Mouse (Mus musculus): ENCODE measurements around the gene Gm11034. TPM values are rescaled to one million over a fixed set of nuclear protein-coding genes. Genes with fewer than 3 reads are reported as not detected.

The Gm11034 gene
- total and polyA plus RNA-seq, 2 experiments from 2014 or later, result not detected

DNA sequence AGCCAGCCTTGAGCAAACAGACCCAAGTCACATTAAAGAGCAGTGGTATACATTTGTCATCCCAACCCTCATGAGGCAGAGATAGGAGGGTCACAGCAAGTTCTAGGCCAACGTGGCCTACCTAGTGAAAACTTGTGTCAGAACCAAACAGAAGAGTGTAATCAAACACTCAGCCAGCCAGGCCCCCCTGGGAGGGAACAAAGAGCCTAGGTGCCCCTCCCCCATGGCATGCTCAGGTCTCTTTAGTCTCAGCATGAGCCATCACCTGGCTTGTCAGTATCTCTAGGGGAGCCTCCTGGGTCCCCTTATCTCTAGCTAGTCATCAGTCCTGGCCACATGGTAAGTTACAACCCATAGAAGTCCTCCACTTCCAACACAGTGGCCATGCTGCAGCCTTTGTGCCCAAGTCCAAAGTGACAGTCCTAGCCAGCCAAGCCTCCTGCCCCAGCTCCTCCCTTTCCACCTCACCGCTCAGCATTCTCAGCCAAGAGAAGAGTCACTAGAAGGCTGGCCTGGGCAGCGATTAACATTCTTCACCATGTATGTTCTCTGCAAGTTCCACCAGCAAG lies 43.7 kb downstream of the Gm11034 start:
- whole genome bisulfite sequencing, result 86% methylated on average over 3 of the region's 3 CpGs
- no peaks in the 10 kb centered on the region for H3K27me3 ChIP-seq (ENCODE audit: insufficient read depth, low read length)
- no peak overlapping the region for H3K4me2 ChIP-seq (ENCODE audit: low read depth, low read length)
- no peak overlapping the region for H3K27ac ChIP-seq
- H3K9ac ChIP-seq (replicated peaks; ENCODE audit: low read length), result no peak overlapping the region
- no peaks in the 10 kb centered on the region for H3K4me1 ChIP-seq (ENCODE audit: insufficient read depth, low read length)
- no peak overlapping the region for H3K4me3 ChIP-seq (ENCODE audit: low read length)
- H3K36me3 ChIP-seq (ENCODE audit: insufficient read depth, low read length), result peaks cover 56% of the 10 kb centered on the region
- no peak for DNase-seq (ENCODE audit: low spot score)
- H3K9me3 ChIP-seq (ENCODE audit: low read length), result no peaks in the 10 kb centered on the region
- ATAC-seq, result no peak
- no peak for TF ChIP-seq CTCF (IDR thresholded peaks at IDR 0.05; ENCODE audit: low read depth)

DNA sequence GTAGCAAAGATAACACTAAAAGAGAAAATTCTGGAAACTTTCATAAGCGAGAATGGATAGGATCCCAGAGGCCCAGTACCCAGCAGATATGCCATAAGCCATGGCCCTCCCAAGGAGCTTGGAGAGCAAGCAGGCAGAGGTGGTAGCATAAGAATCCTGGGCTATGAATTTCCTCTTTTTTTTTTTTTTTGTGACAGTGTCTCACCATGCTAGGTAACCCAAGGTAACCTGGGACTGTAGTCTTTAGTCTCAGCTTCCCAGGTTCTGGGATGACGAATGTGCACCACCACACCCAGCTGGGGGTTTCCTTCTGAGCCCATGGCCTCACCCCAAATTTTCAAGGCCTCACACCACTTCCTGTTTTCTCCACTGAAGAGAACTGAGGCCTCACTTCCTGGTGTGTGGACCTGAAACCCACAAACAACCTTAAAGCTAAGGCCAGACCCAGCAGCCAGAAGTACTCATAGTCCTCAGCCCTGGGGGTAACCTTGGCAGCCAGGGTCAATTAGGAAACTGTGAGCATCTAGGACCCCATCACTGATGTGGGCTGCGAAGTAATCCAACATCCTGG lies 44.3 kb downstream of the Gm11034 start:
- Histone ChIP-seq H3K4me2 (ENCODE audit: low read depth, low read length) (no peak overlapping the region), H3K4me1 (ENCODE audit: insufficient read depth, low read length) (no peaks in the 10 kb centered on the region), H3K27me3 (ENCODE audit: insufficient read depth, low read length) (no peaks in the 10 kb centered on the region), H3K27ac (no peak overlapping the region), H3K9me3 (ENCODE audit: low read length) (no peaks in the 10 kb centered on the region), H3K36me3 (ENCODE audit: insufficient read depth, low read length) (peaks cover 54% of the 10 kb centered on the region), H3K4me3 (ENCODE audit: low read length) (no peak overlapping the region), H3K9ac (replicated peaks; ENCODE audit: low read length) (no peak overlapping the region)
- TF ChIP-seq CTCF (IDR thresholded peaks at IDR 0.05; ENCODE audit: low read depth), result no peak
- 85% methylated on average over 3 of the region's 3 CpGs for WGBS
- no peak for DNase-seq (ENCODE audit: low spot score)
- ATAC-seq, result no peak

Other genes starting within 250 kb of the Gm11034 start
- not detected in 2 replicates for gene Cyp4f18, start 204.0 kb downstream of the Gm11034 start, total RNA-seq (2014; rRNA removed)
- 0.46 and 0.78 TPM in 2 replicates for gene Cyp4f18, start 204.0 kb downstream of the Gm11034 start, polyA plus RNA-seq (2015; fragmentation: Nextera tagmentation; extraction: Ambion mirVana)
- gene Olfr372, start 172.4 kb downstream of the Gm11034 start, total RNA-seq (2014; rRNA removed), result not detected in 2 replicates
- gene Olfr372, start 172.4 kb downstream of the Gm11034 start, polyA plus RNA-seq (2015; fragmentation: Nextera tagmentation; extraction: Ambion mirVana), result not detected in 2 replicates
- gene Olfr373, start 130.5 kb downstream of the Gm11034 start, total RNA-seq (2014; rRNA removed), result not detected in 2 replicates
- 0.04 TPM in 1 of 2 replicates, not detected in the other for gene Olfr373, start 130.5 kb downstream of the Gm11034 start, polyA plus RNA-seq (2015; fragmentation: Nextera tagmentation; extraction: Ambion mirVana)
- gene Olfr374, start 106.6 kb downstream of the Gm11034 start, total RNA-seq (2014; rRNA removed), result not detected in 2 replicates
- gene Olfr374, start 106.6 kb downstream of the Gm11034 start, polyA plus RNA-seq (2015; fragmentation: Nextera tagmentation; extraction: Ambion mirVana), result not detected in 2 replicates
- 76.2 and 83.2 TPM in 2 replicates for gene Tpm4, start 78.7 kb downstream of the Gm11034 start, total RNA-seq (2014; rRNA removed)
- gene Tpm4, start 78.7 kb downstream of the Gm11034 start, polyA plus RNA-seq (2015; fragmentation: Nextera tagmentation; extraction: Ambion mirVana), result 124 and 127 TPM in 2 replicates
- gene Rab8a, start 52.4 kb downstream of the Gm11034 start, total RNA-seq (2014; rRNA removed), result 26.6 and 29.5 TPM in 2 replicates
- gene Rab8a, start 52.4 kb downstream of the Gm11034 start, polyA plus RNA-seq (2015; fragmentation: Nextera tagmentation; extraction: Ambion mirVana), result 64.8 and 71.5 TPM in 2 replicates
- not detected in 2 replicates for gene Hsh2d, start 24.0 kb downstream of the Gm11034 start, total RNA-seq (2014; rRNA removed)
- 0.14 TPM in 1 of 2 replicates, not detected in the other for gene Hsh2d, start 24.0 kb downstream of the Gm11034 start, polyA plus RNA-seq (2015; fragmentation: Nextera tagmentation; extraction: Ambion mirVana)
- gene Cib3, start 799 bp downstream of the Gm11034 start, total RNA-seq (2014; rRNA removed), result not detected in 2 replicates
- not detected in 2 replicates for gene Cib3, start 799 bp downstream of the Gm11034 start, polyA plus RNA-seq (2015; fragmentation: Nextera tagmentation; extraction: Ambion mirVana)
- gene Fam32a, start 6.1 kb upstream of the Gm11034 start, total RNA-seq (2014; rRNA removed), result 90.0 and 94.7 TPM in 2 replicates
- gene Fam32a, start 6.1 kb upstream of the Gm11034 start, polyA plus RNA-seq (2015; fragmentation: Nextera tagmentation; extraction: Ambion mirVana), result 78.9 and 83.2 TPM in 2 replicates
- 76.8 and 81.3 TPM in 2 replicates for gene Ap1m1, start 26.4 kb upstream of the Gm11034 start, total RNA-seq (2014; rRNA removed)
- gene Ap1m1, start 26.4 kb upstream of the Gm11034 start, polyA plus RNA-seq (2015; fragmentation: Nextera tagmentation; extraction: Ambion mirVana), result 197 and 216 TPM in 2 replicates
- 0.36 and 1.5 TPM in 2 replicates for gene Gm10282, start 91.6 kb upstream of the Gm11034 start, total RNA-seq (2014; rRNA removed)
- gene Gm10282, start 91.6 kb upstream of the Gm11034 start, polyA plus RNA-seq (2015; fragmentation: Nextera tagmentation; extraction: Ambion mirVana), result 11.7 and 12.3 TPM in 2 replicates
- gene Klf2, start 105.4 kb upstream of the Gm11034 start, total RNA-seq (2014; rRNA removed), result 4.3 and 8.2 TPM in 2 replicates
- 8.8 and 9.9 TPM in 2 replicates for gene Klf2, start 105.4 kb upstream of the Gm11034 start, polyA plus RNA-seq (2015; fragmentation: Nextera tagmentation; extraction: Ambion mirVana)
- 49.6 and 66.0 TPM in 2 replicates for gene Eps15l1, start 207.8 kb upstream of the Gm11034 start, total RNA-seq (2014; rRNA removed)
- gene Eps15l1, start 207.8 kb upstream of the Gm11034 start, polyA plus RNA-seq (2015; fragmentation: Nextera tagmentation; extraction: Ambion mirVana), result 43.4 and 45.5 TPM in 2 replicates
- 0.40 and 0.42 TPM in 2 replicates for gene Calr3, start 230.2 kb upstream of the Gm11034 start, total RNA-seq (2014; rRNA removed)
- gene Calr3, start 230.2 kb upstream of the Gm11034 start, polyA plus RNA-seq (2015; fragmentation: Nextera tagmentation; extraction: Ambion mirVana), result 1.4 and 1.9 TPM in 2 replicates
- gene 1700030K09Rik, start 230.2 kb upstream of the Gm11034 start, total RNA-seq (2014; rRNA removed), result 8.6 and 11.3 TPM in 2 replicates
- 13.1 and 13.2 TPM in 2 replicates for gene 1700030K09Rik, start 230.2 kb upstream of the Gm11034 start, polyA plus RNA-seq (2015; fragmentation: Nextera tagmentation; extraction: Ambion mirVana)